Mouse (Mus musculus): Measurements from ENCODE around the gene Mgat4a.

DNA sequence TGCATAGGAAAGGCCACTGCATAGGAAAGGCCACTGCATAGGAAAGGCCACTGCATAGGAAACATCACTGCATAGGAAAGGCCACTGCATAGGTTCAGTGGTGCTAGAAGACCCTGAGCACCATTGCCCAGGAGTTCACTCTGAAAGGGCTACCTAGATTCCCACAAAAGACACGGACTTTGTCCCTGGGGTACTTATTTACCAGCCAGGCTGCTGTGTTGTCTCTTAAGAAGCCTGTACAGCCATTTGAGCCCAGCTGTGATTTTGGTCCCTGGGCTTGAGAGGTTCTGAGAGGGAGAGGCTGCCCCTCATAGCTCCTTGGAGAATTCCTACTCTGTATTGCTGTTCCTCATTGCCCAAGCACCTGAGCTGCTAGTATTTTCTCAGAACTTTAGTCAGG is 144.3 kb downstream of the Mgat4a start:
- TF ChIP-seq EP300 (IDR thresholded peaks at IDR 0.05; ENCODE audit: low read depth) (no peak), CTCF (IDR thresholded peaks at IDR 0.05; ENCODE audit: low read depth) (no peak)
